ENCODE assay signal across 8 mouse cellular contexts in the genomic region with DNA sequence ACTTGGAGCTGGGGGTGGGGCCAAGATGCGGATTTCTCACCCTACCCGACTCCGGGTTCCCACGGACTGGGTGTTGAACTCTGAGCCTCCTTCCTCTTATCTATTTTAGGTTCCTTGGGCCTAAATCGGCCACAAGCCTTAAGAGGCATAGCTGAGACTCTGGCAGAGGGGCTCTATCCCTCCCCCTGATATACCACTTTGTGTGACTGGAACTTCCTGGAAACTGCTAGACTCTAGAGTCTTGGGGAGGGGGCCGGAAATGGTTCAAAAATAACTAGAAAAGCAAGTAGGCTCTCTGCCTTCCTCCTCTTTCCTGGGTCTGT. TPM values are rescaled to one million over a fixed set of nuclear protein-coding genes. Genes with fewer than 3 reads are reported as not detected.
DNase-seq lines count a peak whose midpoint lies in the region; ATAC-seq and TF ChIP-seq lines count a peak whose summit lies in the region.

No protein-coding gene starts in this region.

- TF ChIP-seq EP300 in heart, postnatal 0 days (IDR thresholded peaks at IDR 0.05; ENCODE audit: low read depth) = no peak

- TF ChIP-seq CTCF in testis, adult 2 months (IDR thresholded peaks at IDR 0.05; ENCODE audit: control insufficient read depth, insufficient read depth, insufficient replicate concordance, low read depth, low read length) = no peak
- no peak for TF ChIP-seq CTCF in heart, postnatal 0 days (IDR thresholded peaks at IDR 0.05; ENCODE audit: low read depth)

- DNase-seq in testis, postnatal 14 days (ENCODE audit: low spot score) = no peak
- DNase-seq in embryo, embryonic 11 days = peak; percentile 34
- DNase-seq in heart, postnatal 0 days (ENCODE audit: low spot score) = no peak
- peak; percentile 49 to 59 for DNase-seq in kidney, postnatal 25 days
- no peak for DNase-seq in Muller cell, postnatal 12 days (ENCODE audit: inconsistent ontology term)

- no peak for ATAC-seq in heart, postnatal 0 days (ENCODE audit: insufficient read depth, low read depth)
- peak; percentile 70 for ATAC-seq in megakaryocyte, adult 5-6 weeks (ENCODE audit: poor library complexity, severe bottlenecking)
- no peak for ATAC-seq in stomach, embryonic 15.5 days (ENCODE audit: insufficient read depth, low FRiP score, low read depth)

- peak overlapping the region; percentile 81 for H3K4me2 ChIP-seq in heart, postnatal 0 days (ENCODE audit: low read depth, low read length)
- peak overlapping the region; percentile 79 for H3K4me2 ChIP-seq in stomach, embryonic 15.5 days

- H3K27ac ChIP-seq in testis, adult 2 months (ENCODE audit: control insufficient read depth, insufficient read depth, low read depth, low read length) = no peak overlapping the region; the same call in 1 of the 2 replicates
- peak overlapping the region; percentile 79 for H3K27ac ChIP-seq in heart, postnatal 0 days (ENCODE audit: low read depth)
- H3K27ac ChIP-seq in stomach, embryonic 15.5 days = 0 out of 2 replicates have a peak overlapping the region, but pooled peaks have one; percentile 26

- H3K27me3 ChIP-seq in testis, adult 2 months (ENCODE audit: control insufficient read depth, insufficient read depth, low read length) = no peaks in the 10 kb centered on the region
- no peaks in the 10 kb centered on the region for H3K27me3 ChIP-seq in heart, postnatal 0 days (ENCODE audit: control insufficient read depth, insufficient read depth, low read length)
- H3K27me3 ChIP-seq in stomach, embryonic 15.5 days (replicated peaks) = no peaks in the 10 kb centered on the region

- H3K9ac ChIP-seq in heart, postnatal 0 days (replicated peaks; ENCODE audit: low read depth, low read length) = peak overlapping the region; percentile 71
- peak overlapping the region; percentile 47; the same call in 1 of the 2 replicates for H3K9ac ChIP-seq in stomach, embryonic 15.5 days

- peak overlapping the region; percentile 87 for H3K4me3 ChIP-seq in testis, adult 2 months (ENCODE audit: control insufficient read depth, low read depth, low read length)
- peak overlapping the region; percentile 85 for H3K4me3 ChIP-seq in heart, postnatal 0 days (ENCODE audit: low read depth, low read length)
- H3K4me3 ChIP-seq in stomach, embryonic 15.5 days (replicated peaks) = peak overlapping the region; percentile 66

- no peaks in the 10 kb centered on the region for H3K36me3 ChIP-seq in testis, adult 2 months (ENCODE audit: control insufficient read depth, insufficient read depth, low read length)
- no peaks in the 10 kb centered on the region for H3K36me3 ChIP-seq in heart, postnatal 0 days (replicated peaks; ENCODE audit: control insufficient read depth, insufficient read depth, low read length)
- H3K36me3 ChIP-seq in stomach, embryonic 15.5 days = no peaks in the 10 kb centered on the region

- TF ChIP-seq POLR2A in testis, adult 2 months (IDR thresholded peaks at IDR 0.05; ENCODE audit: control insufficient read depth, low read depth, low read length) = no peak

- peaks cover 20% of the 10 kb centered on the region for H3K4me1 ChIP-seq in testis, adult 2 months (ENCODE audit: control insufficient read depth, insufficient read depth, low read length)
- H3K4me1 ChIP-seq in heart, postnatal 0 days (ENCODE audit: control insufficient read depth, insufficient read depth) = peaks cover 11% of the 10 kb centered on the region
- peaks cover 10% of the 10 kb centered on the region for H3K4me1 ChIP-seq in stomach, embryonic 15.5 days

- H3K9me3 ChIP-seq in heart, postnatal 0 days (replicated peaks; ENCODE audit: control insufficient read depth, low read length) = no peaks in the 10 kb centered on the region
- H3K9me3 ChIP-seq in stomach, embryonic 15.5 days = no peaks in the 10 kb centered on the region

- 7% methylated on average over 6 of the region's 6 CpGs for WGBS in heart, postnatal 0 days
- WGBS in stomach, embryonic 15.5 days = 12% methylated on average over 6 of the region's 6 CpGs

RNA-seq across cellular contexts. Expression of a gene that starts 1.0 kb away (rescaled TPM):
- 35.1 and 47.1 TPM in 2 replicates for polyA plus RNA-seq in testis, adult 2 months (2012; rRNA removed)
- total RNA-seq in heart, postnatal 0 days (2014; rRNA removed; ENCODE audit: low replicate concordance) = 44.0 and 84.8 TPM in 2 replicates
- polyA plus RNA-seq in heart, postnatal 0 days (2015; fragmentation: Nextera tagmentation; extraction: Ambion mirVana) = 45.0 and 46.5 TPM in 2 replicates
- total RNA-seq in megakaryocyte, adult 5-6 weeks (2015) = 112 and 124 TPM in 2 replicates
- 101 and 116 TPM in 2 replicates for total RNA-seq in megakaryocyte, adult 5-6 weeks (2017)
- polyA plus RNA-seq in stomach, embryonic 15.5 days (2015; fragmentation: Nextera tagmentation; extraction: Ambion mirVana) = 89.1 and 95.7 TPM in 2 replicates

RNA-seq across cellular contexts. Expression of a gene that starts 9.3 kb away (rescaled TPM):
- polyA plus RNA-seq in testis, adult 2 months (2012; rRNA removed) = 3.0 and 3.8 TPM in 2 replicates
- 0.46 and 0.57 TPM in 2 replicates for total RNA-seq in heart, postnatal 0 days (2014; rRNA removed; ENCODE audit: low replicate concordance)
- 0.15 TPM in 1 of 2 replicates, not detected in the other for polyA plus RNA-seq in heart, postnatal 0 days (2015; fragmentation: Nextera tagmentation; extraction: Ambion mirVana)
- total RNA-seq in megakaryocyte, adult 5-6 weeks (2015) = 0.31 and 0.32 TPM in 2 replicates
- total RNA-seq in megakaryocyte, adult 5-6 weeks (2017) = 0.92 and 1.6 TPM in 2 replicates
- polyA plus RNA-seq in stomach, embryonic 15.5 days (2015; fragmentation: Nextera tagmentation; extraction: Ambion mirVana) = 67.7 and 74.2 TPM in 2 replicates

RNA-seq across cellular contexts. Expression of a gene that starts 30.3 kb away (rescaled TPM):
- polyA plus RNA-seq in testis, adult 2 months (2012; rRNA removed) = 98.6 and 107 TPM in 2 replicates
- total RNA-seq in heart, postnatal 0 days (2014; rRNA removed; ENCODE audit: low replicate concordance) = 67.4 and 103 TPM in 2 replicates
- polyA plus RNA-seq in heart, postnatal 0 days (2015; fragmentation: Nextera tagmentation; extraction: Ambion mirVana) = 65.8 and 67.5 TPM in 2 replicates
- 132 and 138 TPM in 2 replicates for total RNA-seq in megakaryocyte, adult 5-6 weeks (2015)
- 65.6 and 75.3 TPM in 2 replicates for total RNA-seq in megakaryocyte, adult 5-6 weeks (2017)
- polyA plus RNA-seq in stomach, embryonic 15.5 days (2015; fragmentation: Nextera tagmentation; extraction: Ambion mirVana) = 44.4 and 50.0 TPM in 2 replicates

RNA-seq across cellular contexts. Expression of a gene that starts 33.7 kb away (rescaled TPM):
- polyA plus RNA-seq in testis, adult 2 months (2012; rRNA removed) = 35.0 and 36.9 TPM in 2 replicates
- 7.0 and 16.3 TPM in 2 replicates for total RNA-seq in heart, postnatal 0 days (2014; rRNA removed; ENCODE audit: low replicate concordance)
- polyA plus RNA-seq in heart, postnatal 0 days (2015; fragmentation: Nextera tagmentation; extraction: Ambion mirVana) = 5.9 and 9.1 TPM in 2 replicates
- 28.0 and 28.4 TPM in 2 replicates for total RNA-seq in megakaryocyte, adult 5-6 weeks (2015)
- 53.6 and 76.9 TPM in 2 replicates for total RNA-seq in megakaryocyte, adult 5-6 weeks (2017)
- 14.4 and 14.5 TPM in 2 replicates for polyA plus RNA-seq in stomach, embryonic 15.5 days (2015; fragmentation: Nextera tagmentation; extraction: Ambion mirVana)

RNA-seq across cellular contexts. Expression of a gene that starts 46.2 kb away (rescaled TPM):
- 81.9 and 82.1 TPM in 2 replicates for polyA plus RNA-seq in testis, adult 2 months (2012; rRNA removed)
- 34.7 and 37.3 TPM in 2 replicates for total RNA-seq in heart, postnatal 0 days (2014; rRNA removed; ENCODE audit: low replicate concordance)
- 53.6 and 58.4 TPM in 2 replicates for polyA plus RNA-seq in heart, postnatal 0 days (2015; fragmentation: Nextera tagmentation; extraction: Ambion mirVana)
- total RNA-seq in megakaryocyte, adult 5-6 weeks (2015) = 21.7 and 22.9 TPM in 2 replicates
- 42.0 and 42.5 TPM in 2 replicates for total RNA-seq in megakaryocyte, adult 5-6 weeks (2017)
- 150 and 154 TPM in 2 replicates for polyA plus RNA-seq in stomach, embryonic 15.5 days (2015; fragmentation: Nextera tagmentation; extraction: Ambion mirVana)

Comparison
In these comparisons a context has a peak if more than half of its experiments do, and no peak if none do; other contexts are left out.
1. DNase-seq: peak in embryo, embryonic 11 days (single experiment) and kidney, postnatal 25 days (2 of 2); none in testis, postnatal 14 days (single experiment), heart, postnatal 0 days (single experiment) and Muller cell, postnatal 12 days (single experiment).
2. RNA of a gene that starts 9.3 kb away (polyA plus RNA-seq): 67.7 to 74.2 TPM in stomach, embryonic 15.5 days; 3.0 to 3.8 TPM in testis, adult 2 months and 0.15 TPM in heart, postnatal 0 days; every median in the first group is over 10 times any median in the second.
3. Peak in every context shown above with its lines, with median percentiles within 50 percentile points of each other: H3K4me3 ChIP-seq.